Mouse (Mus musculus) neural tube, embryonic 14.5 days (tissue): ENCODE measurements at regions not wholly inside any gene's neighbourhood (a gene's known extent, or its start where the extent isn't known, plus 50 kb on each side); places are given as distances from the start of the nearest gene placed in this dataset.

Source experiments
- ATAC-seq: fragments of 200-750 bp; cut with Nextera tagmentation; 2 replicates; pipeline ENCODE4 v1.8.0; 2017; ENCODE audit warnings: low read depth, mild to moderate bottlenecking, moderate TSS enrichment, moderate library complexity
- H3K27ac ChIP-seq: fragments of 300-500 bp; sonication (generic); 2 replicates; pipeline ENCODE4 v1.5.1; 2014; ENCODE audit warnings: low read depth, mild to moderate bottlenecking, control low read depth, low read length, moderate library complexity, mixed read lengths
- H3K27me3 ChIP-seq: fragments of 300-500 bp; sonication (generic); 2 replicates; pipeline ENCODE4 v1.6.1; 2014; ENCODE audit warnings: low read length; ENCODE audit not compliant: control insufficient read depth, insufficient read depth
- H3K36me3 ChIP-seq: fragments of 300-500 bp; sonication (generic); 2 replicates; pipeline ENCODE4 v1.6.1; 2014; ENCODE audit warnings: low read length, mixed read lengths; ENCODE audit not compliant: control insufficient read depth, insufficient read depth
- H3K4me1 ChIP-seq: fragments of 300-500 bp; sonication (generic); 2 replicates; pipeline ENCODE4 v1.6.1; 2014; ENCODE audit warnings: low read length; ENCODE audit not compliant: control insufficient read depth, insufficient read depth
- H3K4me2 ChIP-seq: fragments of 300-500 bp; sonication (generic); 2 replicates; pipeline ENCODE4 v1.6.1; 2014; ENCODE audit warnings: mild to moderate bottlenecking, low read depth, low read length, control low read depth
- H3K4me3 ChIP-seq: fragments of 300-500 bp; sonication (generic); 2 replicates; pipeline ENCODE4 v1.5.1; 2014; ENCODE audit warnings: low read depth, low read length, control low read depth, mixed read lengths
- H3K9ac ChIP-seq: fragments of 300-500 bp; sonication (generic); replicated peaks from 2 replicates; pipeline ENCODE4 v1.6.1; 2014; ENCODE audit warnings: low read depth, mild to moderate bottlenecking, control low read depth, low read length, mixed read lengths
- H3K9me3 ChIP-seq: fragments of 300-500 bp; sonication (generic); 2 replicates; pipeline ENCODE4 v1.6.1; 2016; ENCODE audit warnings: low read length; ENCODE audit not compliant: control insufficient read depth
- WGBS: fragments of 180-500 bp; shearing (Covaris S2); extraction: QIAGEN DNeasy Blood & Tissue Kit; methylation state at CpG from one replicate; pipeline ENCODE4 v1.1.7; 2014; 5-methylcytosine and 5-hydroxymethylcytosine counted together

GRCm38 (mm10) chr5:58705561-58705960 is 987.8 kb downstream of the Pcdh7 start:
- Histone ChIP-seq H3K27ac (no peak overlapping the region), H3K4me1 (no peaks in the 10 kb centered on the region), H3K4me2 (no peak overlapping the region), H3K4me3 (no peak overlapping the region), H3K27me3 (no peaks in the 10 kb centered on the region), H3K36me3 (no peaks in the 10 kb centered on the region), H3K9me3 (no peaks in the 10 kb centered on the region), H3K9ac (no peak overlapping the region)
- 88% methylated on average over 1 of the region's 1 CpGs for WGBS
- ATAC-seq = no peak

- Histone ChIP-seq H3K27me3 (no peaks in the 10 kb centered on the region), H3K4me2 (no peak overlapping the region), H3K27ac (no peak overlapping the region), H3K36me3 (no peaks in the 10 kb centered on the region), H3K4me1 (no peaks in the 10 kb centered on the region), H3K4me3 (no peak overlapping the region), H3K9ac (no peak overlapping the region), H3K9me3 (no peaks in the 10 kb centered on the region)
- 33% methylated on average over 1 of the region's 1 CpGs for WGBS
- ATAC-seq = no peak
These were observed 994.6 kb downstream of the Pcdh7 start for GRCm38 (mm10) chr5:58712381-58712780.

- Histone ChIP-seq H3K4me2 (no peak overlapping the region), H3K4me1 (no peaks in the 10 kb centered on the region), H3K9ac (no peak overlapping the region), H3K27me3 (no peaks in the 10 kb centered on the region), H3K4me3 (no peak overlapping the region), H3K9me3 (no peaks in the 10 kb centered on the region), H3K27ac (no peak overlapping the region), H3K36me3 (no peaks in the 10 kb centered on the region)
- ATAC-seq = no peak
- 95% methylated on average over 3 of the region's 3 CpGs for WGBS
These were observed 1015.6 kb downstream of the Pcdh7 start for GRCm38 (mm10) chr5:58733366-58733765.

GRCm38 (mm10) chr5:58733961-58734360 is 1016.2 kb downstream of the Pcdh7 start:
- ATAC-seq = no peak
- Histone ChIP-seq H3K4me2 (no peak overlapping the region), H3K27ac (no peak overlapping the region), H3K9ac (no peak overlapping the region), H3K4me3 (no peak overlapping the region), H3K4me1 (no peaks in the 10 kb centered on the region), H3K36me3 (no peaks in the 10 kb centered on the region), H3K9me3 (no peaks in the 10 kb centered on the region), H3K27me3 (no peaks in the 10 kb centered on the region)
- 94% methylated on average over 2 of the region's 2 CpGs for whole genome bisulfite sequencing

GRCm38 (mm10) chr5:58736610-58737009 is 1018.8 kb downstream of the Pcdh7 start:
- Histone ChIP-seq H3K4me3 (no peak overlapping the region), H3K4me2 (no peak overlapping the region), H3K9ac (no peak overlapping the region), H3K4me1 (no peaks in the 10 kb centered on the region), H3K27me3 (no peaks in the 10 kb centered on the region), H3K9me3 (no peaks in the 10 kb centered on the region), H3K27ac (no peak overlapping the region), H3K36me3 (no peaks in the 10 kb centered on the region)
- WGBS = 47% methylated on average over 9 of the region's 9 CpGs
- ATAC-seq = no peak

- Histone ChIP-seq H3K36me3 (no peaks in the 10 kb centered on the region), H3K4me3 (no peak overlapping the region), H3K9me3 (no peaks in the 10 kb centered on the region), H3K4me1 (no peaks in the 10 kb centered on the region), H3K27me3 (no peaks in the 10 kb centered on the region), H3K9ac (no peak overlapping the region), H3K27ac (no peak overlapping the region), H3K4me2 (no peak overlapping the region)
- no peak for ATAC-seq
- 92% methylated on average over 4 of the region's 4 CpGs for WGBS
These were observed 1019.6 kb downstream of the Pcdh7 start for GRCm38 (mm10) chr5:58737264-58737883.

- H3K4me3 ChIP-seq = no peak overlapping the region
- WGBS = 83% methylated on average over 4 of the region's 4 CpGs
- no peak for ATAC-seq
- H3K4me1 ChIP-seq = no peaks in the 10 kb centered on the region
- H3K4me2 ChIP-seq = no peak overlapping the region
- H3K9me3 ChIP-seq = no peaks in the 10 kb centered on the region
- H3K36me3 ChIP-seq = no peaks in the 10 kb centered on the region
- H3K27ac ChIP-seq = no peak overlapping the region
- H3K9ac ChIP-seq = no peak overlapping the region
- H3K27me3 ChIP-seq = no peaks in the 10 kb centered on the region
These were observed 1020.3 kb downstream of the Pcdh7 start for GRCm38 (mm10) chr5:58738041-58738440.

- Histone ChIP-seq H3K4me3 (no peak overlapping the region), H3K27me3 (no peaks in the 10 kb centered on the region), H3K27ac (no peak overlapping the region), H3K4me1 (no peaks in the 10 kb centered on the region), H3K9ac (no peak overlapping the region), H3K9me3 (no peaks in the 10 kb centered on the region), H3K4me2 (no peak overlapping the region), H3K36me3 (no peaks in the 10 kb centered on the region)
- WGBS = 74% methylated on average over 1 of the region's 1 CpGs
- no peak for ATAC-seq
These were observed 1023.0 kb downstream of the Pcdh7 start for GRCm38 (mm10) chr5:58740759-58741158.

- Histone ChIP-seq H3K4me1 (peaks cover 4% of the 10 kb centered on the region; the same call in 1 of the 2 replicates), H3K9me3 (no peaks in the 10 kb centered on the region), H3K4me3 (no peak overlapping the region), H3K27ac (no peak overlapping the region), H3K27me3 (no peaks in the 10 kb centered on the region), H3K4me2 (0 out of 2 replicates have a peak overlapping the region, but pooled peaks have one; percentile 2), H3K9ac (no peak overlapping the region), H3K36me3 (no peaks in the 10 kb centered on the region)
- 11% methylated on average over 6 of the region's 6 CpGs for WGBS
- ATAC-seq = no peak
These were observed 1029.9 kb downstream of the Pcdh7 start for GRCm38 (mm10) chr5:58747684-58748083.
